Mouse (Mus musculus) hindbrain, embryonic 15.5 days (tissue): Measurements from ENCODE around the gene Myh7. TPM values are rescaled to one million over a fixed set of nuclear protein-coding genes. Genes with fewer than 3 reads are reported as not detected.
A peak's percentile ranks its signal among the peaks of the same experiment; 100 is the strongest.
"Not testable (repeated sequence)": the region's sequence is repeated elsewhere in the genome, so short reads cannot be mapped to it uniquely, and the experiment has no call there.

Experiments
- ATAC-seq: fragments of 200-750 bp; cut with Nextera tagmentation; 2 replicates; pipeline ENCODE4 v1.8.0; 2017; ENCODE audit warnings: low read depth, moderate number of reproducible peaks, moderate TSS enrichment; ENCODE audit not compliant: low FRiP score
- H3K27ac ChIP-seq: fragments of 300-500 bp; sonication (generic); replicated peaks from 2 replicates; pipeline ENCODE4 v1.5.1; 2015; ENCODE audit warnings: mild to moderate bottlenecking, inconsistent platforms
- H3K27me3 ChIP-seq: fragments of 300-500 bp; sonication (generic); 2 replicates; pipeline ENCODE4 v1.6.1; 2015; ENCODE audit warnings: control low read depth, inconsistent platforms
- H3K36me3 ChIP-seq: fragments of 300-500 bp; sonication (generic); 2 replicates; pipeline ENCODE4 v1.6.1; 2015; ENCODE audit warnings: control low read depth, inconsistent platforms
- H3K4me1 ChIP-seq: fragments of 300-500 bp; sonication (generic); replicated peaks from 2 replicates; pipeline ENCODE4 v1.6.1; 2015; ENCODE audit warnings: control low read depth, inconsistent platforms
- H3K4me2 ChIP-seq: fragments of 300-500 bp; sonication (generic); 2 replicates; pipeline ENCODE4 v1.6.1; 2015; ENCODE audit warnings: moderate library complexity, mild to moderate bottlenecking, inconsistent platforms
- H3K4me3 ChIP-seq: fragments of 300-500 bp; sonication (generic); 2 replicates; pipeline ENCODE4 v1.5.1; 2015; ENCODE audit warnings: mild to moderate bottlenecking, inconsistent platforms
- H3K9ac ChIP-seq: fragments of 300-500 bp; sonication (generic); 2 replicates; pipeline ENCODE4 v1.6.1; 2015; ENCODE audit warnings: inconsistent platforms
- H3K9me3 ChIP-seq: fragments of 300-500 bp; sonication (generic); 2 replicates; pipeline ENCODE4 v1.6.1; 2016; ENCODE audit warnings: control low read depth, inconsistent platforms
- WGBS: fragments of 180-500 bp; shearing (Covaris S2); methylation state at CpG from one replicate; pipeline ENCODE4 v1.1.7; 2015; 5-methylcytosine and 5-hydroxymethylcytosine counted together
- polyA plus RNA-seq: library from polyadenylated mRNA; unstranded; fragments of >200 nt; fragmentation: Nextera tagmentation; extraction: Ambion mirVana; gene quantifications from 2 replicates; pipeline ENCODE4 v1.2.1, GENCODE M21; 2015

Myh7 gene
- polyA plus RNA-seq = 6.4 and 9.0 TPM in 2 replicates

- H3K9ac ChIP-seq = 0 out of 2 replicates have a peak within 1 kb of the TSS, but pooled peaks have one; percentile 18
- no peak within 1 kb of the TSS for H3K4me3 ChIP-seq
- 57% methylated on average over 11 of the region's 11 CpGs for WGBS
- peak within 1 kb of the TSS; percentile 89 for H3K27ac ChIP-seq
- 0 out of 2 replicates have a peak, but pooled peaks have one; percentile 4 for ATAC-seq
- H3K9me3 ChIP-seq = no peaks in the 10 kb centered on the region
- no peaks in the 10 kb centered on the region for H3K36me3 ChIP-seq
- no peaks in the 10 kb centered on the region for H3K27me3 ChIP-seq
- peak within 1 kb of the TSS; percentile 16; the same call in 1 of the 2 replicates for H3K4me2 ChIP-seq
- H3K4me1 ChIP-seq = peaks cover 29% of the 10 kb centered on the region
These were observed at the start of gene Myh7 for GRCm38 (mm10) chr14:54994136-54994868. Myh7 (minus strand) TSS chr14:54994626.

- not testable (repeated sequence) for H3K9me3 ChIP-seq, H3K36me3 ChIP-seq, H3K4me2 ChIP-seq, H3K9ac ChIP-seq, H3K27ac ChIP-seq, H3K4me1 ChIP-seq, H3K4me3 ChIP-seq, H3K27me3 ChIP-seq, ATAC-seq
- WGBS = 75% methylated on average over 1 of the region's 2 CpGs
These were observed 49.3 kb upstream of the Myh7 start for GRCm38 (mm10) chr14:55043694-55044093.

- ATAC-seq = no peak; the same call in 1 of the 2 replicates
- 0 out of 2 replicates have a peak overlapping the region, but pooled peaks have one; percentile 12 for H3K4me3 ChIP-seq
- peaks cover 44% of the 10 kb centered on the region for H3K4me1 ChIP-seq
- H3K27ac ChIP-seq = peak overlapping the region; percentile 64
- 0 out of 2 replicates have a peak overlapping the region, but pooled peaks have one; percentile 16 for H3K9ac ChIP-seq
- no peaks in the 10 kb centered on the region for H3K36me3 ChIP-seq
- no peaks in the 10 kb centered on the region for H3K9me3 ChIP-seq
- H3K27me3 ChIP-seq = no peaks in the 10 kb centered on the region
- H3K4me2 ChIP-seq = peak overlapping the region; percentile 46
- WGBS = 16% methylated on average over 19 of the region's 19 CpGs
These were observed 38.3 kb upstream of the Myh7 start for GRCm38 (mm10) chr14:55032695-55033225.

DNA sequence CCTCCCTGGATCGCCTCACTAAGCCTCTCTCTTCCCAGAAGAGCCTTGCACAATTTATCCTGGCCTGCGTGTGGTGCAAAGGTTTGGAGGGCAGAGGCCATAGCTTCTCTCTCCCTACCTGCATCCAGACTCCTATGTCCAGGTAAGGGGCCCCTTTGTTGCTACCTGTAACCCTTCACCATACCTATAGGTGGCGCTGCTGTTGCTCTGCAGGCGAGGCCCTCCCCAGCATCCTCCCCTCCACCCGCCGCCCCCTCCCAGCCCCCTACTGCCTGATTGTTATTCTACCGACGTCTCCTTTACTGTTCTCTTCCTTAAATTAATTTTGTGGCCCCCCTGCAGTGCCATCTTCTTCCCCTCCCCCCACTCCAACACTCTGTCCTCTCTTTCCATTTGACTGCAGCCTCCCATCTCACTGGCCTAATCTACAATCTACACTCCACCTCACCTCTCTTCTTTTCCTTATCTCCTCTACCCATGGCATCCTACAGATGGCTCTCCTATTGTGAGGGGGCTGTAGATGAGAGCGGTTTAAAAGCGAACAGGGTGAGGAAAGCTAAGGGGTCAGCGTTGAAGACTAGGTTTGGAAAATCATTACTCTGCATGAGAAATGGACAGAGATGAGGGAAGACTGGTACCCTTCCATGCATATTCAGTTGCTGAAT, 34.7 kb upstream of the Myh7 start:
- Histone ChIP-seq H3K27ac (peak overlapping the region; percentile 91), H3K4me3 (no peak overlapping the region), H3K36me3 (peaks cover 7% of the 10 kb centered on the region), H3K4me1 (peaks cover 54% of the 10 kb centered on the region), H3K27me3 (no peaks in the 10 kb centered on the region), H3K9me3 (no peaks in the 10 kb centered on the region), H3K9ac (no peak overlapping the region), H3K4me2 (peak overlapping the region; percentile 41)
- ATAC-seq = peak; percentile 23
- whole genome bisulfite sequencing = 3% methylated on average over 11 of the region's 11 CpGs

DNA sequence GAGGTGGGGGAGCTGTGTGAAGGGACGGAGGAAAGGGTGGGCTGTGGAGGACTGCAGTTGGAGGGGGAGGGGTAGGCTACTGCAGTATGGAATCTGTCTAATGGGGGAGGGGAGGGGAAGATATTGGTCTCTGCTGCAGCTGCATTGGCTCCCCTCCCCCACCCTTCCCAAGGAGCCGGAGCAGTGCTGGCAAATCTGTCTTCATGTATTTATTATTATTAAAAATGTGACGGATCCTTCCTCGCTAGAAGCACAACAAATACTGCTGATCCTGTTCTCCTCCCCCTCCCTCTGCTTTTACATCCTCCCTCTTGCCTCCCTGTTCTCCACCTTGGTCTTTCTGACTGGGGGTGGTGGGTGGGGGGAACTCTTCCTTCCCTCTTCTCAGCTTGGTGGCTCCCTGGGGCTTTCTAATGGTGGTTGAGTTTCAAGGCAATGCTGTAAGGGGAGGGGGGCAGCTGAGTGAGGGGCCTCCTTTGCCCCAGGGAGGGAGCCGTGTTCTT, 34.0 kb upstream of the Myh7 start:
- no peaks in the 10 kb centered on the region for H3K27me3 ChIP-seq
- H3K9me3 ChIP-seq = no peaks in the 10 kb centered on the region
- peak overlapping the region; percentile 91 for H3K27ac ChIP-seq
- H3K4me3 ChIP-seq = no peak overlapping the region
- peak overlapping the region; percentile 41 for H3K4me2 ChIP-seq
- peaks cover 52% of the 10 kb centered on the region for H3K4me1 ChIP-seq
- ATAC-seq = peak; percentile 78
- H3K36me3 ChIP-seq = peaks cover 8% of the 10 kb centered on the region
- WGBS = 3% methylated on average over 5 of the region's 5 CpGs
- H3K9ac ChIP-seq = no peak overlapping the region

GRCm38 (mm10) chr14:55027653-55028052, 33.2 kb upstream of the Myh7 start:
- Histone ChIP-seq H3K9ac (no peak overlapping the region), H3K36me3 (peaks cover 15% of the 10 kb centered on the region), H3K9me3 (no peaks in the 10 kb centered on the region), H3K27ac (peak overlapping the region; percentile 91), H3K4me3 (no peak overlapping the region), H3K27me3 (no peaks in the 10 kb centered on the region), H3K4me1 (peaks cover 45% of the 10 kb centered on the region), H3K4me2 (peak overlapping the region; percentile 41)
- ATAC-seq = peak; percentile 21; the same call in 1 of the 2 replicates
- WGBS = 2% methylated on average over 6 of the region's 6 CpGs

- H3K4me2 ChIP-seq = peak overlapping the region; percentile 41; the same call in 1 of the 2 replicates
- peaks cover 19% of the 10 kb centered on the region for H3K36me3 ChIP-seq
- H3K4me1 ChIP-seq = peaks cover 41% of the 10 kb centered on the region
- no peaks in the 10 kb centered on the region for H3K27me3 ChIP-seq
- H3K4me3 ChIP-seq = no peak overlapping the region
- peak overlapping the region; percentile 91 for H3K27ac ChIP-seq
- WGBS = 13% methylated on average over 5 of the region's 5 CpGs
- H3K9ac ChIP-seq = no peak overlapping the region
- ATAC-seq = no peak
- no peaks in the 10 kb centered on the region for H3K9me3 ChIP-seq
These were observed 32.8 kb upstream of the Myh7 start for GRCm38 (mm10) chr14:55027251-55027650.

DNA sequence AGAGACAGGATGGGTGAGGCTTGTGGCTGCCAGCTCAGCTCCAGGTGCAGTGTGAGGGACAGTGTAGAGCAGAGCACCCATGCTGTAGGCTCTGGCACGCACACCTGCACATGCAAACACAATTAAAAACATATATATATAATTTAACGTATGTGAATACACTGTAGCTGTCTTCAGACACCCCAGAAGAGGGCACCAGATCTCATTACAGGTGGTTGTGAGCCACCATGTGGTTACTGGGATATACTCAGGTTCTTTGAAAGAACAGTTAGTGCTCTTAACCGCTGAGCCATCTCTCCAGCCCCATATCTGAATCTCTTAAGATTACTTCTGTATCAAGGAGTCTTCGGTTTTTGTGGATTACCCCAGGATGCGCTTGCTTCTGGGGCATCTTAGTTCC, 31.1 kb upstream of the Myh7 start:
- Histone ChIP-seq H3K4me2 (no peak overlapping the region), H3K27me3 (no peaks in the 10 kb centered on the region), H3K9ac (no peak overlapping the region), H3K4me3 (no peak overlapping the region), H3K9me3 (no peaks in the 10 kb centered on the region), H3K4me1 (peaks cover 34% of the 10 kb centered on the region), H3K27ac (no peak overlapping the region), H3K36me3 (peaks cover 34% of the 10 kb centered on the region)
- ATAC-seq = no peak
- 80% methylated on average over 5 of the region's 5 CpGs for WGBS

- Histone ChIP-seq H3K9ac (no peak overlapping the region), H3K36me3 (peaks cover 34% of the 10 kb centered on the region), H3K9me3 (no peaks in the 10 kb centered on the region), H3K27me3 (no peaks in the 10 kb centered on the region), H3K4me1 (peaks cover 25% of the 10 kb centered on the region), H3K27ac (no peak overlapping the region), H3K4me3 (no peak overlapping the region), H3K4me2 (no peak overlapping the region)
- ATAC-seq = no peak
- WGBS = 62% methylated on average over 7 of the region's 7 CpGs
These were observed 29.8 kb upstream of the Myh7 start for GRCm38 (mm10) chr14:55024236-55024635.

GRCm38 (mm10) chr14:55023011-55023410, 28.6 kb upstream of the Myh7 start:
- no peak for ATAC-seq
- Histone ChIP-seq H3K4me3 (no peak overlapping the region), H3K4me1 (peaks cover 13% of the 10 kb centered on the region), H3K9ac (no peak overlapping the region), H3K27me3 (no peaks in the 10 kb centered on the region), H3K36me3 (peaks cover 40% of the 10 kb centered on the region), H3K9me3 (no peaks in the 10 kb centered on the region), H3K27ac (no peak overlapping the region), H3K4me2 (no peak overlapping the region)
- WGBS = 93% methylated on average over 15 of the region's 15 CpGs

DNA sequence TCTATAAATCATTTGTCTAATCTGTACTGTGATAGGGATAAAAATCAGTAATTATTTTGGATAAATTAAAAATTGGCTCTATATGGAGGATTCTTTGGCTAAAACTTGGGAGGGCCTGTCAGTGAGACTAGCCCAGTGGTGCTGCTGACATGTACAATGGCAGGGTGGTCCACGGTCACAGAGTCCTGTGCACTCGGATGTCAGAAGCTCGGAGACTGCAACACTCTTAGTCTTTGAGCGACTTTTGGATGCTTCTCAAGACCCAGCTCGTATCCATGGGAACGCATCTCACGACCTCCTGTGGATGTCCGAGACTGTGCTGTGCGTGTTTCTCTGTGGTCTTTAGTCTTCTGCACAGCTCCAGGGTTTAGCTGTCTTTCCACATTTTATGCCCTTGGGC, 26.0 kb upstream of the Myh7 start:
- Histone ChIP-seq H3K36me3 (peaks cover 45% of the 10 kb centered on the region), H3K9me3 (no peaks in the 10 kb centered on the region), H3K27me3 (no peaks in the 10 kb centered on the region), H3K27ac (no peak overlapping the region), H3K9ac (no peak overlapping the region), H3K4me1 (peaks cover 4% of the 10 kb centered on the region; the same call in 1 of the 2 replicates), H3K4me3 (no peak overlapping the region), H3K4me2 (no peak overlapping the region)
- WGBS = 35% methylated on average over 9 of the region's 9 CpGs
- no peak for ATAC-seq

DNA sequence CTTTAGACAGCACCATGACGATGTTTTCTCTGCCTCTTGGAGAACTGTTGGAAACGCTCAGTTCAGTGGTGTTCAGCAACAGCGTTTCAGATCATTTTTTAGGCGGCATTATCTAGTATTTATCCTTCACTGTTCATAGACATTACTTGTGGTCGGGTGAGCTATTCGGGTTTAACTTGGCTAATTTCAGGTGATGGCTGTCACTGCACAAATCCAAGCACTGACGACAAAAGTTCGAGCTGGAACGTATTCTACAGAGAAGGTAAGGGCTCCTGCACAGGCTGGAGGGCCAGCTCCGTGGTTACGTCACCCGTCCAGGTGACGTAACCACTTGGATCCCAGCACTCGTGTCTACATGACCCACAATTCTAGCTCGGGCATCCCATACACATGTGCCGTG, 22.4 kb upstream of the Myh7 start:
- Histone ChIP-seq H3K4me1 (peaks cover 7% of the 10 kb centered on the region), H3K9me3 (no peaks in the 10 kb centered on the region), H3K9ac (no peak overlapping the region), H3K27me3 (no peaks in the 10 kb centered on the region), H3K4me3 (no peak overlapping the region), H3K36me3 (peaks cover 22% of the 10 kb centered on the region), H3K4me2 (no peak overlapping the region), H3K27ac (no peak overlapping the region)
- WGBS = 92% methylated on average over 16 of the region's 16 CpGs
- ATAC-seq = no peak
